Mouse (Mus musculus): ENCODE measurements around the gene Hist1h2bb.

DNA sequence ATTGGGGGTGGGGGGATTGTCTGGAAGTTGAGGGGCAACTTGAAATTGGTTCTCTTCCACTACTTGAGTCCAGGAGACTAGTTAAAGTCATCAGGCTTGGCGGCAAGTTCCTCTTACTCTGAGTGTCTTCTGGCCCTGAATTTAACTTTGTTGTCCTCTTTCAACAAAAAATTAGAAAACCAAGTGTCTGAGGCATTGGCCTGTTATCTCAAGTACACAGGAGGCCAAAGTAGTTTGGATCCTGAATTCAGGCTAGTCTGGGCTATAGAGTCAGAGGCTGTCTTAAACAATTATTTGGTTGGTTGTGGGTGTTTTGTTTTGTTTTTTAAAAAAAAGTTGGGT is 18.6 kb downstream of the Hist1h2bb start:
- TF ChIP-seq MAX (IDR thresholded peaks at IDR 0.05; ENCODE audit: low read depth): no peak
- no peak for TF ChIP-seq POLR2A (IDR thresholded peaks at IDR 0.05; ENCODE audit: insufficient read length, low read depth)
- TF ChIP-seq E2F4 (IDR thresholded peaks at IDR 0.05; ENCODE audit: insufficient read depth): no peak
- TF ChIP-seq MYOG (IDR thresholded peaks at IDR 0.05; ENCODE audit: control insufficient read depth in 1 of 3, insufficient read depth in 1 of 3, insufficient read length in 2 of 3, low read depth in 2 of 3): no peak
- no peak for TF ChIP-seq SRF (IDR thresholded peaks at IDR 0.05; ENCODE audit: control insufficient read depth, insufficient read length, low read depth)
